Mouse (Mus musculus): ENCODE measurements around the gene Tspan5.

DNA sequence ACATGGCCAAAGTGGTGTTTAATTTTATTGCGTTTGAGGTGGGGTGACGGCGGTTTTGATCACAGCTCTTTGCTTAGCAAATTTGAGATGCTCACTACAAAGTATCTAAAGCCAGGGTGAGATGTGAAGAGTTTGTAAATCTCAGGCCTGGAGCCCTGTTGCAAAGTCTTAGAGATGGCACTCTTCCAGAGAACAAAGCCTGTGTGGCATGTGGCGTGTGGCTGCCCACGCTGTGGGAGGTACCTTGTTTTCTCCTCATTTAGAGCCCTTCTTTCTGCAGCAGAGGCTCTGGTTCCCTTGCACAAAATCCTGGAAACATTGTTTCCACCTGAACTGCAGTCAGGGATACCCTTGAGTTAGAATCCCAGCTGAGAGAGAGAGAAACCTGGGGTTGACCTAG lies 6.2 kb upstream of the Tspan5 start:
- TF ChIP-seq GATA1 (IDR thresholded peaks at IDR 0.05; ENCODE audit: borderline replicate concordance, low read length) (no peak), FLI1 (IDR thresholded peaks at IDR 0.05; ENCODE audit: low read length) (no peak)

All from megakaryocyte, embryonic 14.5 days (primary cell).